In genomic region chr16:90674651-90675050, GRCm38 (mm10) we compare ENCODE assay signal across 15 mouse cellular contexts.
"Had no signal": no experiment of that assay in that cellular context is flagged by ENCODE, and none has a peak within 500 bp of the region (broad histone marks: within the 10 kb centered on the region; RNA-seq: fewer than 3 reads in every experiment).

No protein-coding gene starts in this region.

- H3K36me3 ChIP-seq: neural tube, embryonic 15.5 days; stomach, embryonic 15.5 days had no signal

- H3K4me1 ChIP-seq: neural tube, embryonic 15.5 days; stomach, embryonic 15.5 days had no signal

- H3K27ac ChIP-seq: neural tube, embryonic 15.5 days; stomach, embryonic 15.5 days; stomach, postnatal 0 days had no signal

- H3K27me3 ChIP-seq: neural tube, embryonic 15.5 days; stomach, embryonic 15.5 days had no signal

- H3K9me3 ChIP-seq: neural tube, embryonic 15.5 days; stomach, embryonic 15.5 days had no signal

- H3K4me2 ChIP-seq: neural tube, embryonic 15.5 days; stomach, embryonic 15.5 days had no signal

- DNase-seq: retina, postnatal 1 day; right cerebral cortex, adult 18-20 months; right cerebral cortex, postnatal 14 days; right cerebral cortex, postnatal 25 days; right cerebral cortex, postnatal 4 days; spleen, adult 18-20 months; thymus, adult 18-20 months; thymus, adult 2 months; thymus, postnatal 14 days; thymus, postnatal 25 days; thymus, postnatal 36 days; thymus, postnatal 4 days had no signal

- H3K4me3 ChIP-seq: neural tube, embryonic 15.5 days; stomach, embryonic 15.5 days had no signal

- H3K9ac ChIP-seq: neural tube, embryonic 15.5 days; stomach, embryonic 15.5 days had no signal
